Mouse (Mus musculus): ENCODE data around the gene Mgmt. TPM values are rescaled to one million over a fixed set of nuclear protein-coding genes. Genes with fewer than 3 reads are reported as not detected.

The Mgmt gene
- polyA plus RNA-seq, 1 experiment from 2014 or later = 5.8 TPM

GRCm38 (mm10) chr7:136852721-136853120 is 41.7 kb upstream of the Mgmt start:
- H3K9ac ChIP-seq (ENCODE audit: low read depth, low read length) = no peak overlapping the region
- no peaks in the 10 kb centered on the region for H3K9me3 ChIP-seq (ENCODE audit: control insufficient read depth, low read length)
- H3K36me3 ChIP-seq (ENCODE audit: control insufficient read depth, insufficient read depth, low read length) = no peaks in the 10 kb centered on the region
- H3K4me2 ChIP-seq (replicated peaks; ENCODE audit: low read depth, low read length) = no peak overlapping the region
- H3K27ac ChIP-seq (ENCODE audit: low read depth, low read length) = no peak overlapping the region
- ATAC-seq (ENCODE audit: low FRiP score, low TSS enrichment) = no peak
- WGBS = 75% methylated on average over 4 of the region's 4 CpGs
- H3K4me3 ChIP-seq (ENCODE audit: low read length) = no peak overlapping the region
- no peaks in the 10 kb centered on the region for H3K27me3 ChIP-seq (ENCODE audit: control insufficient read depth, insufficient read depth, low read length)
- no peaks in the 10 kb centered on the region for H3K4me1 ChIP-seq (ENCODE audit: control insufficient read depth, insufficient read depth, low read length)

GRCm38 (mm10) chr7:136864677-136865463 is 29.5 kb upstream of the Mgmt start:
- no peaks in the 10 kb centered on the region; the same call in 1 of the 2 replicates for H3K27me3 ChIP-seq (ENCODE audit: control insufficient read depth, insufficient read depth, low read length)
- H3K4me3 ChIP-seq (ENCODE audit: low read length) = no peak overlapping the region
- no peak overlapping the region for H3K27ac ChIP-seq (ENCODE audit: low read depth, low read length)
- H3K4me2 ChIP-seq (replicated peaks; ENCODE audit: low read depth, low read length) = no peak overlapping the region
- no peaks in the 10 kb centered on the region for H3K9me3 ChIP-seq (ENCODE audit: control insufficient read depth, low read length)
- WGBS = 33% methylated on average over 7 of the region's 7 CpGs
- H3K9ac ChIP-seq (ENCODE audit: low read depth, low read length) = no peak overlapping the region
- no peaks in the 10 kb centered on the region for H3K4me1 ChIP-seq (ENCODE audit: control insufficient read depth, insufficient read depth, low read length)
- ATAC-seq (ENCODE audit: low FRiP score, low TSS enrichment) = no peak
- H3K36me3 ChIP-seq (ENCODE audit: control insufficient read depth, insufficient read depth, low read length) = no peaks in the 10 kb centered on the region

DNA sequence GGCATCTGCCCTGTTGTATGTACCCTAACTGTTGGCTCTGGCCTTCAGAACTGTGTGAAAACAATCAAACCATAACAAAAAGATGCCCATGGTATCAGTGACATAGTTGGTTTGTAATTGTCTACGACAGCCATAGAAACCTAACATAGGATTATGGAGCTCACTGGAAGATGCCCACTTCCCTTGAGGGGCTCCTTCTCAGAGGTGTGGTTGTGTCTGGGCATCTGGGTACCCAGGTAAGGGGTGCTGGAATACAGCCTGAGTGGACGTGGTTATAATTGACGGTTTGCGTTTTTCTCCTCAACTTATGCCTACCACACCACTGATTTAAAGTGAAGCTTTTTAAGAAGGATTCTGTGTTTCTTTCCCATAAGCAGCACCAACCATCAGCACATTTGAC is 28.5 kb upstream of the Mgmt start:
- no peak overlapping the region for H3K27ac ChIP-seq (ENCODE audit: low read depth, low read length)
- 98% methylated on average over 4 of the region's 4 CpGs for WGBS

DNA sequence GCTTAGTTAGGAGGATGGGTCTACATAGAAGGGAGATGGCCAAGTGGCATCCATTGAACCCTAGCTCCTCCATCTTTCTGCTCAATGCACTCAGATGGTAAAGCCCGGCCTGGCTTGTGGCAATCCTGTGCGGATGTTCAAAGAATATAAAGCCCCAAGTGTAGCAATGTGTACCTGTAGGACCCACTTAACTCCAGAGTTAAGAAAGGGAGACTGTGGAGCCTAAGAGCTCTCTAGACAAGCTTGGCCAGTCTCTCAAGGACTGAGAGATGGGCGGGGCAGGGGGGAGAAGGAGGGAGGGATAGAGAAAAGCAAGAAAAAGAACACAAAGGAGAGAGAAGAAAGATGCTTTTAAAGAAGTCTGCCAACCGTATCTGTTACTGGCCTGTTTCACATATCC is 27.9 kb upstream of the Mgmt start:
- Histone ChIP-seq H3K27ac (ENCODE audit: low read depth, low read length) (no peak overlapping the region), H3K9me3 (ENCODE audit: control insufficient read depth, low read length) (no peaks in the 10 kb centered on the region), H3K27me3 (ENCODE audit: control insufficient read depth, insufficient read depth, low read length) (peaks cover 4% of the 10 kb centered on the region; the same call in 1 of the 2 replicates), H3K9ac (ENCODE audit: low read depth, low read length) (no peak overlapping the region), H3K4me3 (ENCODE audit: low read length) (no peak overlapping the region), H3K4me2 (replicated peaks; ENCODE audit: low read depth, low read length) (no peak overlapping the region), H3K36me3 (ENCODE audit: control insufficient read depth, insufficient read depth, low read length) (no peaks in the 10 kb centered on the region), H3K4me1 (ENCODE audit: control insufficient read depth, insufficient read depth, low read length) (no peaks in the 10 kb centered on the region)
- ATAC-seq (ENCODE audit: low FRiP score, low TSS enrichment) = no peak
- WGBS = 86% methylated on average over 4 of the region's 4 CpGs

More for the DNA sequence above, 28.5 kb upstream of the Mgmt start:
- Histone ChIP-seq H3K36me3 (ENCODE audit: control insufficient read depth, insufficient read depth, low read length) (no peaks in the 10 kb centered on the region), H3K4me2 (replicated peaks; ENCODE audit: low read depth, low read length) (no peak overlapping the region), H3K27me3 (ENCODE audit: control insufficient read depth, insufficient read depth, low read length) (peaks cover 2% of the 10 kb centered on the region; the same call in 1 of the 2 replicates), H3K9me3 (ENCODE audit: control insufficient read depth, low read length) (no peaks in the 10 kb centered on the region), H3K9ac (ENCODE audit: low read depth, low read length) (no peak overlapping the region), H3K4me1 (ENCODE audit: control insufficient read depth, insufficient read depth, low read length) (no peaks in the 10 kb centered on the region), H3K4me3 (ENCODE audit: low read length) (no peak overlapping the region)
- ATAC-seq (ENCODE audit: low FRiP score, low TSS enrichment) = no peak

- Histone ChIP-seq H3K4me3 (ENCODE audit: low read length) (no peak overlapping the region), H3K4me2 (replicated peaks; ENCODE audit: low read depth, low read length) (no peak overlapping the region), H3K9me3 (ENCODE audit: control insufficient read depth, low read length) (no peaks in the 10 kb centered on the region), H3K27me3 (ENCODE audit: control insufficient read depth, insufficient read depth, low read length) (peaks cover 4% of the 10 kb centered on the region; the same call in 1 of the 2 replicates), H3K27ac (ENCODE audit: low read depth, low read length) (no peak overlapping the region), H3K36me3 (ENCODE audit: control insufficient read depth, insufficient read depth, low read length) (no peaks in the 10 kb centered on the region), H3K9ac (ENCODE audit: low read depth, low read length) (no peak overlapping the region), H3K4me1 (ENCODE audit: control insufficient read depth, insufficient read depth, low read length) (no peaks in the 10 kb centered on the region)
- no peak for ATAC-seq (ENCODE audit: low FRiP score, low TSS enrichment)
- WGBS = 81% methylated on average over 11 of the region's 11 CpGs
Observed at GRCm38 (mm10) chr7:136871535-136871934, 22.9 kb upstream of the Mgmt start.

GRCm38 (mm10) chr7:136872059-136872458 is 22.4 kb upstream of the Mgmt start:
- H3K27ac ChIP-seq (ENCODE audit: low read depth, low read length) = no peak overlapping the region
- H3K4me1 ChIP-seq (ENCODE audit: control insufficient read depth, insufficient read depth, low read length) = no peaks in the 10 kb centered on the region
- H3K4me2 ChIP-seq (replicated peaks; ENCODE audit: low read depth, low read length) = no peak overlapping the region
- H3K9ac ChIP-seq (ENCODE audit: low read depth, low read length) = no peak overlapping the region
- no peaks in the 10 kb centered on the region for H3K36me3 ChIP-seq (ENCODE audit: control insufficient read depth, insufficient read depth, low read length)
- ATAC-seq (ENCODE audit: low FRiP score, low TSS enrichment) = no peak
- no peak overlapping the region for H3K4me3 ChIP-seq (ENCODE audit: low read length)
- 28% methylated on average over 8 of the region's 8 CpGs for WGBS
- H3K9me3 ChIP-seq (ENCODE audit: control insufficient read depth, low read length) = no peaks in the 10 kb centered on the region
- H3K27me3 ChIP-seq (ENCODE audit: control insufficient read depth, insufficient read depth, low read length) = peaks cover 4% of the 10 kb centered on the region; the same call in 1 of the 2 replicates

- H3K4me1 ChIP-seq (ENCODE audit: control insufficient read depth, insufficient read depth, low read length) = no peaks in the 10 kb centered on the region
- H3K27me3 ChIP-seq (ENCODE audit: control insufficient read depth, insufficient read depth, low read length) = peaks cover 4% of the 10 kb centered on the region; the same call in 1 of the 2 replicates
- H3K27ac ChIP-seq (ENCODE audit: low read depth, low read length) = no peak overlapping the region
- no peaks in the 10 kb centered on the region for H3K36me3 ChIP-seq (ENCODE audit: control insufficient read depth, insufficient read depth, low read length)
- H3K4me2 ChIP-seq (replicated peaks; ENCODE audit: low read depth, low read length) = no peak overlapping the region
- no peak overlapping the region for H3K4me3 ChIP-seq (ENCODE audit: low read length)
- H3K9ac ChIP-seq (ENCODE audit: low read depth, low read length) = no peak overlapping the region
- WGBS = 57% methylated on average over 1 of the region's 1 CpGs
- H3K9me3 ChIP-seq (ENCODE audit: control insufficient read depth, low read length) = no peaks in the 10 kb centered on the region
- ATAC-seq (ENCODE audit: low FRiP score, low TSS enrichment) = no peak
Observed at GRCm38 (mm10) chr7:136874396-136874795, 20.0 kb upstream of the Mgmt start.

- no peak overlapping the region for H3K9ac ChIP-seq (ENCODE audit: low read depth, low read length)
- H3K27ac ChIP-seq (ENCODE audit: low read depth, low read length) = no peak overlapping the region
- H3K4me3 ChIP-seq (ENCODE audit: low read length) = no peak overlapping the region
- no peak for ATAC-seq (ENCODE audit: low FRiP score, low TSS enrichment)
- no peaks in the 10 kb centered on the region for H3K27me3 ChIP-seq (ENCODE audit: control insufficient read depth, insufficient read depth, low read length)
- 84% methylated on average over 4 of the region's 4 CpGs for WGBS
- no peaks in the 10 kb centered on the region for H3K4me1 ChIP-seq (ENCODE audit: control insufficient read depth, insufficient read depth, low read length)
- no peaks in the 10 kb centered on the region for H3K36me3 ChIP-seq (ENCODE audit: control insufficient read depth, insufficient read depth, low read length)
- H3K4me2 ChIP-seq (replicated peaks; ENCODE audit: low read depth, low read length) = no peak overlapping the region
- H3K9me3 ChIP-seq (ENCODE audit: control insufficient read depth, low read length) = no peaks in the 10 kb centered on the region
Observed at GRCm38 (mm10) chr7:136880386-136880785, 14.0 kb upstream of the Mgmt start.

GRCm38 (mm10) chr7:136888161-136888560 is 6.3 kb upstream of the Mgmt start:
- Histone ChIP-seq H3K27ac (ENCODE audit: low read depth, low read length) (no peak overlapping the region), H3K27me3 (ENCODE audit: control insufficient read depth, insufficient read depth, low read length) (no peaks in the 10 kb centered on the region), H3K4me2 (replicated peaks; ENCODE audit: low read depth, low read length) (no peak overlapping the region), H3K9ac (ENCODE audit: low read depth, low read length) (no peak overlapping the region), H3K4me3 (ENCODE audit: low read length) (no peak overlapping the region), H3K36me3 (ENCODE audit: control insufficient read depth, insufficient read depth, low read length) (no peaks in the 10 kb centered on the region), H3K4me1 (ENCODE audit: control insufficient read depth, insufficient read depth, low read length) (no peaks in the 10 kb centered on the region), H3K9me3 (ENCODE audit: control insufficient read depth, low read length) (no peaks in the 10 kb centered on the region)
- WGBS = 85% methylated on average over 6 of the region's 6 CpGs
- ATAC-seq (ENCODE audit: low FRiP score, low TSS enrichment) = no peak

Data from kidney, embryonic 14.5 days (tissue).